In genomic region chr5:44676145-44676754, GRCm38 (mm10) we compare ENCODE assay signal across 26 mouse cellular contexts.
DNase-seq lines count a peak whose midpoint lies in the region; ATAC-seq lines count a peak whose summit lies in the region.
"Had no signal": no experiment of that assay in that cellular context is flagged by ENCODE, and none has a peak within 500 bp of the region (broad histone marks: within the 10 kb centered on the region; RNA-seq: fewer than 3 reads in every experiment).

No protein-coding gene starts in this region.

- H3K4me3 ChIP-seq in midbrain, embryonic 12.5 days, result no peak overlapping the region
- H3K4me3 ChIP-seq in midbrain, embryonic 11.5 days (ENCODE audit: low read depth, low read length), result no peak overlapping the region
- no peak overlapping the region for H3K4me3 ChIP-seq in forebrain, embryonic 14.5 days (ENCODE audit: low read depth, low read length)
- H3K4me3 ChIP-seq in midbrain, embryonic 15.5 days, result no peak overlapping the region
- H3K4me3 ChIP-seq: embryonic facial prominence, embryonic 12.5 days; heart, embryonic 15.5 days; kidney, embryonic 15.5 days; left cerebral cortex, adult 2 months; limb, embryonic 13.5 days had no signal

- no peaks in the 10 kb centered on the region for H3K27me3 ChIP-seq in midbrain, embryonic 12.5 days
- no peaks in the 10 kb centered on the region for H3K27me3 ChIP-seq in midbrain, embryonic 11.5 days (ENCODE audit: control insufficient read depth, insufficient read depth, low read length)
- H3K27me3 ChIP-seq in forebrain, embryonic 14.5 days (replicated peaks; ENCODE audit: control insufficient read depth, insufficient read depth, low read length), result no peaks in the 10 kb centered on the region
- H3K27me3 ChIP-seq in midbrain, embryonic 15.5 days (replicated peaks), result no peaks in the 10 kb centered on the region
- H3K27me3 ChIP-seq: embryonic facial prominence, embryonic 12.5 days; heart, embryonic 15.5 days; kidney, embryonic 15.5 days; limb, embryonic 13.5 days had no signal

- ATAC-seq in midbrain, embryonic 12.5 days (ENCODE audit: low FRiP score, low read depth), result 0 out of 2 replicates have a peak, but pooled peaks have one; percentile 23
- no peak for ATAC-seq in midbrain, embryonic 11.5 days (ENCODE audit: low FRiP score)
- peak; percentile 76 for ATAC-seq in forebrain, embryonic 14.5 days
- ATAC-seq in midbrain, embryonic 15.5 days (replicated peaks), result peak; percentile 82
- ATAC-seq in monocyte, adult 5-6 weeks (replicated peaks; ENCODE audit: insufficient number of reproducible peaks, low FRiP score, low TSS enrichment, poor library complexity, severe bottlenecking), result no peak
- ATAC-seq: inflammation-experienced regulatory T-cells, adult 6 months had no signal

- H3K9me3 ChIP-seq in midbrain, embryonic 12.5 days, result no peaks in the 10 kb centered on the region
- H3K9me3 ChIP-seq in midbrain, embryonic 11.5 days (ENCODE audit: control insufficient read depth, low read length), result no peaks in the 10 kb centered on the region
- H3K9me3 ChIP-seq in forebrain, embryonic 14.5 days (replicated peaks; ENCODE audit: control insufficient read depth, low read length), result no peaks in the 10 kb centered on the region
- H3K9me3 ChIP-seq in midbrain, embryonic 15.5 days, result no peaks in the 10 kb centered on the region
- H3K9me3 ChIP-seq: embryonic facial prominence, embryonic 12.5 days; G1E; heart, embryonic 15.5 days; kidney, embryonic 15.5 days; limb, embryonic 13.5 days had no signal

- no peaks in the 10 kb centered on the region for H3K36me3 ChIP-seq in midbrain, embryonic 12.5 days
- H3K36me3 ChIP-seq in midbrain, embryonic 11.5 days (ENCODE audit: control insufficient read depth, insufficient read depth, low read length), result no peaks in the 10 kb centered on the region
- H3K36me3 ChIP-seq in forebrain, embryonic 14.5 days (ENCODE audit: control insufficient read depth, insufficient read depth, low read length), result no peaks in the 10 kb centered on the region
- H3K36me3 ChIP-seq in midbrain, embryonic 15.5 days (replicated peaks), result no peaks in the 10 kb centered on the region
- H3K36me3 ChIP-seq: embryonic facial prominence, embryonic 12.5 days; G1E; heart, embryonic 15.5 days; kidney, embryonic 15.5 days; limb, embryonic 13.5 days had no signal

- peak; percentile 31 for DNase-seq in heart, adult 11 months
- no peak for DNase-seq in heart, postnatal 4 days
- DNase-seq in midbrain, embryonic 11.5 days (ENCODE audit: low spot score, missing footprints), result no peak
- peak; percentile 76 for DNase-seq in forebrain, embryonic 14.5 days (ENCODE audit: low spot score)
- no peak for DNase-seq in heart, adult 9 months (ENCODE audit: low spot score in 2 of 2)
- DNase-seq: adrenal gland, postnatal 14 days; cerebellum, adult 11-12 months; cerebellum, adult 9-11 months; embryo, embryonic 11 days; kidney, adult 11 months; kidney, postnatal 25 days; lung, postnatal 36 days; right cerebral cortex, adult 18-20 months; spleen, adult 18-20 months; thymus, postnatal 36 days had no signal

- H3K27ac ChIP-seq in midbrain, embryonic 12.5 days (replicated peaks), result no peak overlapping the region
- no peak overlapping the region for H3K27ac ChIP-seq in midbrain, embryonic 11.5 days (ENCODE audit: low read depth, low read length)
- H3K27ac ChIP-seq in forebrain, embryonic 14.5 days (ENCODE audit: low read depth, low read length), result no peak overlapping the region
- H3K27ac ChIP-seq in midbrain, embryonic 15.5 days, result peak overlapping the region; percentile 60
- H3K27ac ChIP-seq: embryonic facial prominence, embryonic 12.5 days; heart, embryonic 15.5 days; kidney, embryonic 15.5 days; left cerebral cortex, adult 2 months; limb, embryonic 13.5 days had no signal

- no peak overlapping the region for H3K9ac ChIP-seq in midbrain, embryonic 12.5 days (replicated peaks)
- no peak overlapping the region for H3K9ac ChIP-seq in midbrain, embryonic 11.5 days (ENCODE audit: low read length)
- H3K9ac ChIP-seq in forebrain, embryonic 14.5 days (ENCODE audit: low read length), result no peak overlapping the region
- no peak overlapping the region for H3K9ac ChIP-seq in midbrain, embryonic 15.5 days
- H3K9ac ChIP-seq: embryonic facial prominence, embryonic 12.5 days; heart, embryonic 15.5 days; kidney, embryonic 15.5 days; limb, embryonic 13.5 days had no signal

- H3K4me1 ChIP-seq in midbrain, embryonic 12.5 days, result peaks cover 12% of the 10 kb centered on the region; the same call in 1 of the 2 replicates
- no peaks in the 10 kb centered on the region for H3K4me1 ChIP-seq in midbrain, embryonic 11.5 days (ENCODE audit: control insufficient read depth, insufficient read depth, low read length)
- H3K4me1 ChIP-seq in forebrain, embryonic 14.5 days (ENCODE audit: control insufficient read depth, insufficient read depth, low read length), result peaks cover 14% of the 10 kb centered on the region
- peaks cover 20% of the 10 kb centered on the region; the same call in 1 of the 2 replicates for H3K4me1 ChIP-seq in midbrain, embryonic 15.5 days
- H3K4me1 ChIP-seq: heart, embryonic 15.5 days had no signal

- no peak overlapping the region for H3K4me2 ChIP-seq in midbrain, embryonic 12.5 days (replicated peaks)
- no peak overlapping the region for H3K4me2 ChIP-seq in midbrain, embryonic 11.5 days
- no peak overlapping the region for H3K4me2 ChIP-seq in forebrain, embryonic 14.5 days (ENCODE audit: low read length)
- no peak overlapping the region for H3K4me2 ChIP-seq in midbrain, embryonic 15.5 days
- H3K4me2 ChIP-seq: embryonic facial prominence, embryonic 12.5 days; heart, embryonic 15.5 days; kidney, embryonic 15.5 days; limb, embryonic 13.5 days; liver, embryonic 11.5 days had no signal

- 74% methylated on average over 5 of the region's 5 CpGs for WGBS in midbrain, embryonic 12.5 days
- 81% methylated on average over 5 of the region's 5 CpGs for WGBS in midbrain, embryonic 11.5 days
- 32% methylated on average over 5 of the region's 5 CpGs for WGBS in forebrain, embryonic 14.5 days
- 44% methylated on average over 5 of the region's 5 CpGs for WGBS in midbrain, embryonic 15.5 days

Comparison
In these comparisons a context has a peak if more than half of its experiments do, and no peak if none do; other contexts are left out.
1. DNase-seq: peak in heart, adult 11 months (single experiment) and forebrain, embryonic 14.5 days (single experiment); none in heart, postnatal 4 days (single experiment), midbrain, embryonic 11.5 days (single experiment) and heart, adult 9 months (0 of 2).
2. ATAC-seq: peak in midbrain, embryonic 12.5 days (single experiment), forebrain, embryonic 14.5 days (single experiment) and midbrain, embryonic 15.5 days (single experiment); none in midbrain, embryonic 11.5 days (single experiment) and monocyte, adult 5-6 weeks (single experiment).